Comparison of ENCODE assay signal across 8 mouse cellular contexts in the genomic region with DNA sequence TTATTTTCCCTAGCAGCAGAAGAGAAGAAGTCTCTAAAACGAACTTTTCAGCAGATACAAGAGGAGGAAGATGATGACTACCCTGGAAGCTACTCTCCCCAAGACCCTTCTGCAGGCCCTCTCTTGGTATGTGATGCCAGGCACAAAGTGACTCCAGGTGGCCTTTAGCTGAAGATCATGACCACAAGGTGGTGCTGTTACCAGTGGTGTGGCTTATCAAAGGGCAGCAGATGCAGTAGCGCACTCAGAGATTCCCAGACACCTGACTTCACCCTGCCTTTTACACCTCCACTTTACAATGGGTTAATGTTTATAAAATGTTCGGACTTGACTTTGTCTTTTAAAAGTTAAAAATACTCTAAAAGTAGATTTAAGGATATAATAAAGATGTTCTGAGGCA. TPM values are rescaled to one million over a fixed set of nuclear protein-coding genes. Genes with fewer than 3 reads are reported as not detected.
DNase-seq lines count a peak whose midpoint lies in the region; ATAC-seq and TF ChIP-seq lines count a peak whose summit lies in the region.

No protein-coding gene starts in this region.

- H3K4me2 ChIP-seq in forebrain, embryonic 14.5 days (ENCODE audit: low read length), result no peak overlapping the region
- no peak overlapping the region for H3K4me2 ChIP-seq in forebrain, embryonic 13.5 days
- no peak overlapping the region for H3K4me2 ChIP-seq in lung, embryonic 14.5 days

- no peaks in the 10 kb centered on the region for H3K9me3 ChIP-seq in forebrain, embryonic 14.5 days (replicated peaks; ENCODE audit: control insufficient read depth, low read length)
- H3K9me3 ChIP-seq in forebrain, embryonic 13.5 days (replicated peaks), result no peaks in the 10 kb centered on the region
- H3K9me3 ChIP-seq in lung, embryonic 14.5 days (ENCODE audit: low read depth, low read length), result no peaks in the 10 kb centered on the region

- WGBS in forebrain, embryonic 14.5 days, result 70% methylated on average over 3 of the region's 3 CpGs
- WGBS in forebrain, embryonic 13.5 days, result 73% methylated on average over 3 of the region's 3 CpGs
- WGBS in lung, embryonic 14.5 days, result 61% methylated on average over 3 of the region's 3 CpGs

- TF ChIP-seq POLR2A in cortical plate, adult 2 months (IDR thresholded peaks at IDR 0.05; ENCODE audit: extremely low read depth, insufficient read depth, low read length), result no peak

- no peaks in the 10 kb centered on the region for H3K4me1 ChIP-seq in forebrain, embryonic 14.5 days (ENCODE audit: control insufficient read depth, insufficient read depth, low read length)
- no peaks in the 10 kb centered on the region for H3K4me1 ChIP-seq in forebrain, embryonic 13.5 days
- H3K4me1 ChIP-seq in cortical plate, adult 2 months (ENCODE audit: control insufficient read depth, insufficient read depth, low read length), result no peaks in the 10 kb centered on the region
- no peaks in the 10 kb centered on the region for H3K4me1 ChIP-seq in lung, embryonic 14.5 days (ENCODE audit: insufficient read depth)

- peaks cover 68% of the 10 kb centered on the region for H3K36me3 ChIP-seq in forebrain, embryonic 14.5 days (ENCODE audit: control insufficient read depth, insufficient read depth, low read length)
- peaks cover 74% of the 10 kb centered on the region for H3K36me3 ChIP-seq in forebrain, embryonic 13.5 days (ENCODE audit: poor library complexity, severe bottlenecking)
- peaks cover 80% of the 10 kb centered on the region for H3K36me3 ChIP-seq in lung, embryonic 14.5 days (ENCODE audit: insufficient read depth)

- no peak overlapping the region for H3K9ac ChIP-seq in forebrain, embryonic 14.5 days (ENCODE audit: low read length)
- H3K9ac ChIP-seq in forebrain, embryonic 13.5 days, result no peak overlapping the region
- no peak overlapping the region for H3K9ac ChIP-seq in lung, embryonic 14.5 days

- peak; percentile 65 for DNase-seq in forebrain, embryonic 14.5 days (ENCODE audit: low spot score)
- peak; percentile 45 to 49 for DNase-seq in urinary bladder, postnatal 36 days (ENCODE audit: low spot score in 2 of 2)
- DNase-seq in urinary bladder, postnatal 4 days (ENCODE audit: low spot score in 2 of 2), result no peak
- peak; percentile 38 to 68 for DNase-seq in kidney, adult 8-10 months
- peak; percentile 78 for DNase-seq in lung, embryonic 14.5 days
- peak; percentile 69 to 84 for DNase-seq in spleen, postnatal 4 days (ENCODE audit: low spot score in 2 of 2)

- no peak overlapping the region for H3K27ac ChIP-seq in forebrain, embryonic 14.5 days (ENCODE audit: low read depth, low read length)
- no peak overlapping the region for H3K27ac ChIP-seq in forebrain, embryonic 13.5 days
- H3K27ac ChIP-seq in cortical plate, adult 2 months (ENCODE audit: insufficient read depth, low read length), result no peak overlapping the region
- H3K27ac ChIP-seq in lung, embryonic 14.5 days (ENCODE audit: low read depth), result no peak overlapping the region

- TF ChIP-seq CTCF in cortical plate, adult 2 months (IDR thresholded peaks at IDR 0.05; ENCODE audit: extremely low read depth, insufficient read depth, low read length), result peak; percentile 59
- TF ChIP-seq CTCF in lung, embryonic 14.5 days (IDR thresholded peaks at IDR 0.05; ENCODE audit: low read depth), result peak; percentile 74

- no peak for ATAC-seq in forebrain, embryonic 14.5 days
- ATAC-seq in forebrain, embryonic 13.5 days, result no peak
- no peak for ATAC-seq in lung, embryonic 14.5 days (ENCODE audit: insufficient read depth)

- no peaks in the 10 kb centered on the region for H3K27me3 ChIP-seq in forebrain, embryonic 14.5 days (replicated peaks; ENCODE audit: control insufficient read depth, insufficient read depth, low read length)
- H3K27me3 ChIP-seq in forebrain, embryonic 13.5 days, result no peaks in the 10 kb centered on the region
- H3K27me3 ChIP-seq in lung, embryonic 14.5 days (ENCODE audit: insufficient read depth, low read length), result no peaks in the 10 kb centered on the region

- no peak overlapping the region for H3K4me3 ChIP-seq in forebrain, embryonic 14.5 days (ENCODE audit: low read depth, low read length)
- H3K4me3 ChIP-seq in forebrain, embryonic 13.5 days, result no peak overlapping the region
- no peak overlapping the region for H3K4me3 ChIP-seq in cortical plate, adult 2 months (ENCODE audit: insufficient read depth, low read length)
- no peak overlapping the region for H3K4me3 ChIP-seq in lung, embryonic 14.5 days (ENCODE audit: low read depth, low read length)

RNA-seq across cellular contexts. Expression of gene Rprd1b, which starts 19.6 kb away (rescaled TPM):
- polyA plus RNA-seq in forebrain, embryonic 14.5 days (2014; fragmentation: Nextera tagmentation; extraction: Ambion mirVana), result 31.1 and 37.7 TPM in 2 replicates
- 51.3 and 54.2 TPM in 2 replicates for polyA plus RNA-seq in forebrain, embryonic 13.5 days (2015; fragmentation: Nextera tagmentation; extraction: Ambion mirVana)
- 15.4 and 17.1 TPM in 2 replicates for polyA plus RNA-seq in cortical plate, adult 2 months (2012; rRNA removed)
- polyA plus RNA-seq in lung, embryonic 14.5 days (2014; fragmentation: Nextera tagmentation; extraction: Ambion mirVana), result 48.8 and 50.9 TPM in 2 replicates

RNA-seq across cellular contexts. Expression of gene Tti1, which starts 19.7 kb away (rescaled TPM):
- 17.5 and 17.6 TPM in 2 replicates for polyA plus RNA-seq in forebrain, embryonic 14.5 days (2014; fragmentation: Nextera tagmentation; extraction: Ambion mirVana)
- 21.0 and 25.9 TPM in 2 replicates for polyA plus RNA-seq in forebrain, embryonic 13.5 days (2015; fragmentation: Nextera tagmentation; extraction: Ambion mirVana)
- 17.7 and 18.5 TPM in 2 replicates for polyA plus RNA-seq in cortical plate, adult 2 months (2012; rRNA removed)
- polyA plus RNA-seq in lung, embryonic 14.5 days (2014; fragmentation: Nextera tagmentation; extraction: Ambion mirVana), result 25.9 and 27.3 TPM in 2 replicates

Comparison
In these comparisons a context has a peak if more than half of its experiments do, and no peak if none do; other contexts are left out.
1. DNase-seq: peak in forebrain, embryonic 14.5 days (single experiment), urinary bladder, postnatal 36 days (2 of 2), kidney, adult 8-10 months (2 of 2), lung, embryonic 14.5 days (single experiment) and spleen, postnatal 4 days (2 of 2); none in urinary bladder, postnatal 4 days (0 of 2).